Mouse (Mus musculus) midbrain, embryonic 11.5 days (tissue): Measurements from ENCODE around the gene Gm49340. TPM values are rescaled to one million over a fixed set of nuclear protein-coding genes. Genes with fewer than 3 reads are reported as not detected.

ENCODE experiments used
- ATAC-seq: fragments of 200-750 bp; cut with Nextera tagmentation; 2 replicates; pipeline ENCODE4 v1.8.0; 2017; ENCODE audit warnings: moderate TSS enrichment, moderate library complexity; ENCODE audit not compliant: low FRiP score
- DNase-seq: peaks from one replicate; pipeline ENCODE4 v3.0.0; 2015; ENCODE audit warnings: low spot score; ENCODE audit errors: missing footprints
- H3K27ac ChIP-seq: fragments of 300-500 bp; sonication (generic); 2 replicates; pipeline ENCODE4 v1.5.1; 2014; ENCODE audit warnings: low read depth, low read length
- H3K27me3 ChIP-seq: fragments of 300-500 bp; sonication (generic); 2 replicates; pipeline ENCODE4 v1.6.1; 2014; ENCODE audit warnings: mild to moderate bottlenecking, low read length, moderate library complexity, mixed read lengths; ENCODE audit not compliant: control insufficient read depth, insufficient read depth
- H3K36me3 ChIP-seq: fragments of 300-500 bp; sonication (generic); 2 replicates; pipeline ENCODE4 v1.6.1; 2014; ENCODE audit warnings: mild to moderate bottlenecking, low read length, moderate library complexity, mixed read lengths; ENCODE audit not compliant: control insufficient read depth, insufficient read depth
- H3K4me1 ChIP-seq: fragments of 300-500 bp; sonication (generic); 2 replicates; pipeline ENCODE4 v1.6.1; 2014; ENCODE audit warnings: low read length; ENCODE audit not compliant: control insufficient read depth, insufficient read depth
- H3K4me2 ChIP-seq: fragments of 300-500 bp; sonication (generic); 2 replicates; pipeline ENCODE4 v1.6.1; 2014; ENCODE audit warnings: mild to moderate bottlenecking, moderate library complexity
- H3K4me3 ChIP-seq: fragments of 300-500 bp; sonication (generic); 2 replicates; pipeline ENCODE4 v1.5.1; 2014; ENCODE audit warnings: low read depth, low read length
- H3K9ac ChIP-seq: fragments of 300-500 bp; sonication (generic); 2 replicates; pipeline ENCODE4 v1.6.1; 2014; ENCODE audit warnings: low read length
- H3K9me3 ChIP-seq: fragments of 300-500 bp; sonication (generic); 2 replicates; pipeline ENCODE4 v1.6.1; 2016; ENCODE audit warnings: low read length; ENCODE audit not compliant: control insufficient read depth
- WGBS: fragments of 180-500 bp; shearing (Covaris S2); extraction: QIAGEN DNeasy Blood & Tissue Kit; methylation state at CpG from one replicate; pipeline ENCODE4 v1.1.7; 2014; 5-methylcytosine and 5-hydroxymethylcytosine counted together
- polyA plus RNA-seq: library from polyadenylated mRNA; unstranded; fragments of >200 nt; fragmentation: Nextera tagmentation; extraction: Ambion mirVana; gene quantifications from 2 replicates; pipeline ENCODE4 v1.2.1, GENCODE M21; 2014

Gene Gm49340
- not detected in 2 replicates for polyA plus RNA-seq

- Histone ChIP-seq H3K36me3 (no peaks in the 10 kb centered on the region), H3K4me2 (no peak within 1 kb of the TSS), H3K9me3 (no peaks in the 10 kb centered on the region), H3K27me3 (no peaks in the 10 kb centered on the region), H3K9ac (no peak within 1 kb of the TSS), H3K4me3 (no peak within 1 kb of the TSS), H3K27ac (no peak within 1 kb of the TSS), H3K4me1 (no peaks in the 10 kb centered on the region)
- 79% methylated on average over 27 of the region's 27 CpGs for WGBS
- DNase-seq (no peak), ATAC-seq (no peak)
These were observed at the start of gene Gm49340, which contains the start of the genes Aspa and Spata22 for GRCm38 (mm10) chr11:73329442-73329841. TSS of gene Gm49340 (plus strand) at chr11:73329741. TSS of gene Aspa (minus strand) at chr11:73329596. TSS of gene Spata22 (plus strand) at chr11:73329741.

- no peak for DNase-seq
- Histone ChIP-seq H3K9me3 (no peaks in the 10 kb centered on the region), H3K4me2 (no peak overlapping the region), H3K27me3 (no peaks in the 10 kb centered on the region), H3K4me1 (no peaks in the 10 kb centered on the region), H3K36me3 (no peaks in the 10 kb centered on the region), H3K9ac (no peak overlapping the region), H3K4me3 (no peak overlapping the region), H3K27ac (no peak overlapping the region)
- no peak for ATAC-seq
- 81% methylated on average over 5 of the region's 5 CpGs for WGBS
These were observed 48.8 kb upstream of the Gm49340 start for GRCm38 (mm10) chr11:73280710-73281109.

GRCm38 (mm10) chr11:73281528-73282027 is 48.0 kb upstream of the Gm49340 start:
- Histone ChIP-seq H3K4me1 (no peaks in the 10 kb centered on the region), H3K4me3 (peak overlapping the region; percentile 26), H3K9me3 (no peaks in the 10 kb centered on the region), H3K27ac (no peak overlapping the region), H3K36me3 (no peaks in the 10 kb centered on the region), H3K9ac (peak overlapping the region; percentile 34), H3K27me3 (no peaks in the 10 kb centered on the region), H3K4me2 (peak overlapping the region; percentile 46)
- WGBS: 2% methylated on average over 16 of the region's 16 CpGs
- ATAC-seq: peak; percentile 83
- peak; percentile 92 for DNase-seq

- Histone ChIP-seq H3K9me3 (no peaks in the 10 kb centered on the region), H3K4me1 (no peaks in the 10 kb centered on the region), H3K4me3 (no peak overlapping the region), H3K27ac (no peak overlapping the region), H3K4me2 (no peak overlapping the region), H3K9ac (no peak overlapping the region), H3K36me3 (no peaks in the 10 kb centered on the region), H3K27me3 (no peaks in the 10 kb centered on the region)
- WGBS: 83% methylated on average over 9 of the region's 9 CpGs
- ATAC-seq (no peak), DNase-seq (no peak)
These were observed 46.2 kb upstream of the Gm49340 start for GRCm38 (mm10) chr11:73283369-73283768.

GRCm38 (mm10) chr11:73283926-73284325 is 45.6 kb upstream of the Gm49340 start:
- no peaks in the 10 kb centered on the region for H3K4me1 ChIP-seq
- whole genome bisulfite sequencing: 68% methylated on average over 1 of the region's 1 CpGs
- H3K27me3 ChIP-seq: no peaks in the 10 kb centered on the region
- no peaks in the 10 kb centered on the region for H3K36me3 ChIP-seq
- H3K27ac ChIP-seq: no peak overlapping the region
- H3K9me3 ChIP-seq: no peaks in the 10 kb centered on the region
- DNase-seq: no peak
- H3K9ac ChIP-seq: no peak overlapping the region
- H3K4me3 ChIP-seq: no peak overlapping the region
- H3K4me2 ChIP-seq: no peak overlapping the region
- no peak for ATAC-seq

- no peak overlapping the region for H3K27ac ChIP-seq
- no peak for DNase-seq
These were observed 45.2 kb upstream of the Gm49340 start for GRCm38 (mm10) chr11:73284351-73284750.

GRCm38 (mm10) chr11:73289621-73290020 is 39.9 kb upstream of the Gm49340 start:
- no peak overlapping the region for H3K4me3 ChIP-seq
- no peak overlapping the region for H3K4me2 ChIP-seq
- no peak for ATAC-seq
- no peak overlapping the region for H3K9ac ChIP-seq
- no peaks in the 10 kb centered on the region for H3K4me1 ChIP-seq
- 82% methylated on average over 1 of the region's 1 CpGs for WGBS
- H3K27me3 ChIP-seq: no peaks in the 10 kb centered on the region
- H3K9me3 ChIP-seq: no peaks in the 10 kb centered on the region
- no peaks in the 10 kb centered on the region for H3K36me3 ChIP-seq
- no peak overlapping the region for H3K27ac ChIP-seq
- DNase-seq: no peak

More at GRCm38 (mm10) chr11:73284351-73284750, 45.2 kb upstream of the Gm49340 start:
- Histone ChIP-seq H3K36me3 (no peaks in the 10 kb centered on the region), H3K9me3 (no peaks in the 10 kb centered on the region), H3K27me3 (no peaks in the 10 kb centered on the region), H3K9ac (no peak overlapping the region), H3K4me3 (no peak overlapping the region), H3K4me1 (no peaks in the 10 kb centered on the region), H3K4me2 (no peak overlapping the region)
- no peak for ATAC-seq

- Histone ChIP-seq H3K4me2 (no peak overlapping the region), H3K9ac (no peak overlapping the region), H3K9me3 (no peaks in the 10 kb centered on the region), H3K27ac (no peak overlapping the region; the same call in 1 of the 2 replicates), H3K36me3 (no peaks in the 10 kb centered on the region), H3K4me3 (no peak overlapping the region), H3K27me3 (no peaks in the 10 kb centered on the region), H3K4me1 (peaks cover 4% of the 10 kb centered on the region; the same call in 1 of the 2 replicates)
- ATAC-seq (peak; percentile 77), DNase-seq (no peak)
- 26% methylated on average over 2 of the region's 2 CpGs for WGBS
These were observed 26.4 kb upstream of the Gm49340 start for GRCm38 (mm10) chr11:73303123-73303522.

GRCm38 (mm10) chr11:73315961-73316360 is 13.6 kb upstream of the Gm49340 start:
- Histone ChIP-seq H3K9ac (no peak overlapping the region), H3K27me3 (no peaks in the 10 kb centered on the region), H3K9me3 (no peaks in the 10 kb centered on the region), H3K4me3 (no peak overlapping the region), H3K36me3 (no peaks in the 10 kb centered on the region), H3K4me2 (no peak overlapping the region), H3K27ac (no peak overlapping the region), H3K4me1 (no peaks in the 10 kb centered on the region)
- ATAC-seq (no peak), DNase-seq (no peak)
- 40% methylated on average over 3 of the region's 3 CpGs for WGBS
